Mouse (Mus musculus) thymus, postnatal 14 days (tissue): ENCODE data around the gene Fbln1.
A peak's percentile ranks its signal among the peaks of the same experiment; 100 is the strongest.

ENCODE experiments used
- DNase-seq: peaks from one replicate; pipeline ENCODE4 v3.0.0; 2021

Gene Fbln1

DNA sequence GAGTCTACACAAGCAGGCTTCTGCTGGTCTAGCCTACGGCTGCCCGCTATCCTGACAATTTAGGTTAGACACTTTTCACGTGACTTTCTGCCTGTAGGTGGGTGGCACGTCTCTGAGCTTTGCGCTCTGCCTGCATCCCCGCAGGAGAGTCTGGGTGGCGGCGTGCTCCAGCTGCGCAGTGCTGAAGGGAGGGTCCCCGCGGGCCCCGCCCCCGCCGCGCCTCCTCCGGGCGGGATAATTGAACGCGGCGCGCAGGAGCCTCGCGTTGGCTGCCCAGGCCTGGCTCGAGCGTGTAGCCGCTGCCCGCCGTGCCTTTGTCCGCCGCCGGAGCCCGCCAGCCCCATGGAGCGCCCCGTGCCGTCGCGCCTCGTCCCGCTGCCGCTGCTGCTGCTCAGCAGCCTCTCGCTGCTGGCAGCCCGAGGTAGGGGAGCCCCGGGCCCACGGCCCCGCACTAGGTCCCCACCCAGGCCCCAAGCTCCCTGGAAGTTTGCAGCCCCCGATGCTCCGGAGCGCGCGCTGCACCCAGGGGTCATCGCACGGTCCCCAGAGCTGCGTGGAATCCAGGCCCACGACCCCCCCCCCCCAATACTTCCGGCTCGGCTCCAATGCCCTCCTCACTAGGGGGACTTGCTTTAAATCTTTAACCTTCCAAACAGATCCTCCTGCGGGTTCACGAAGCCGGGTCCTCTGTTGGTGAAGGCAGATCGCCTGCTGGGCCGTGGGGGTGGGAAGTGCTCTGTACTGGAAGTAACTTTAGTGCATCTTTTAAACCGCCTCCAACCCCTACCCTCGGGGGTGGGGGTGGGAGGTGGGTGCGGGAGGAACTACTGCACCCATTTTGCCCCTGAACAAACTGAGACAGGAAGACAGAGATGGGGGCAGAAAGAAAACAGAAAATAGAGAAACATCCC, at the start of gene Fbln1:
Fbln1 (plus strand) TSS at position 158 of the 911 bp plus-strand sequence.
- DNase-seq, result peak; percentile 81

DNA sequence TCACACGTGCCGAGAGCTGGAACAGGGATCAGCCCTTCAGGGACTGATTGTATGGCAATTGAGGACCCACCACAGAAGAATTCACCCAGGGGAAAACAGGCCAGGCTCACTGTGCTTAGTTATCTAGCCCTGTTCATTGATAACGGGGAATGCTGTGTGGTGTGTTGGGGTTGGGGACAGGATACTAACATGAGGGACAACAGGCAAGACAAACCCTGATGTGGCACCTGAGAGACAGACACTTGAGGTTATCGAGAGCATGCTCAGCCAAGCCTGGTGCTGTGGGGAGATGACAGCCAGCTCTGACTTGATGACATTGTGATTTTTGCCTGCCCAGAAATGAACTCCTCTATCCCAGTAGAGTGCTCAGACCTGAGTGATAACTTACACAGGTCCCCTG, 49.6 kb upstream of the Fbln1 start:
- DNase-seq, result no peak

DNA sequence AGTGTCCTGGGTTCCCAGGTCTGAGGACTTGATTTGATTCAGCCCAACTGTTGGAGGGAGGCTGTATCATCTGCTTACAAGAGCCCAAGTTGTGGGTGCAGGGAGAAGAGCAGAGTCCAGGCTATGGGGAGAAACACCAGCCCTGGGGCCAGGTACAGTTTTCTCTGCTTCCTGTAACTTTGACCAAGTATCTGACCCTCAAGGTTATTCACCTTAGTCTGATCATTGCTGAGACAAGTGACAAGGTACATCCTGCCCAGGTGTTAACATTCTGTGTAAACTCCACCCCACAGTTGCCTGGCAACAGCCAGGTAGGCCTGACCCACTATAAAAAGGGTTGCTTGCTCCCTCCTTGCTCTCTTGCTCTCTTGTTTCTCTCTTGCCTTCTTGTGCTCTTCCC, 44.3 kb upstream of the Fbln1 start:
- no peak for DNase-seq

DNA sequence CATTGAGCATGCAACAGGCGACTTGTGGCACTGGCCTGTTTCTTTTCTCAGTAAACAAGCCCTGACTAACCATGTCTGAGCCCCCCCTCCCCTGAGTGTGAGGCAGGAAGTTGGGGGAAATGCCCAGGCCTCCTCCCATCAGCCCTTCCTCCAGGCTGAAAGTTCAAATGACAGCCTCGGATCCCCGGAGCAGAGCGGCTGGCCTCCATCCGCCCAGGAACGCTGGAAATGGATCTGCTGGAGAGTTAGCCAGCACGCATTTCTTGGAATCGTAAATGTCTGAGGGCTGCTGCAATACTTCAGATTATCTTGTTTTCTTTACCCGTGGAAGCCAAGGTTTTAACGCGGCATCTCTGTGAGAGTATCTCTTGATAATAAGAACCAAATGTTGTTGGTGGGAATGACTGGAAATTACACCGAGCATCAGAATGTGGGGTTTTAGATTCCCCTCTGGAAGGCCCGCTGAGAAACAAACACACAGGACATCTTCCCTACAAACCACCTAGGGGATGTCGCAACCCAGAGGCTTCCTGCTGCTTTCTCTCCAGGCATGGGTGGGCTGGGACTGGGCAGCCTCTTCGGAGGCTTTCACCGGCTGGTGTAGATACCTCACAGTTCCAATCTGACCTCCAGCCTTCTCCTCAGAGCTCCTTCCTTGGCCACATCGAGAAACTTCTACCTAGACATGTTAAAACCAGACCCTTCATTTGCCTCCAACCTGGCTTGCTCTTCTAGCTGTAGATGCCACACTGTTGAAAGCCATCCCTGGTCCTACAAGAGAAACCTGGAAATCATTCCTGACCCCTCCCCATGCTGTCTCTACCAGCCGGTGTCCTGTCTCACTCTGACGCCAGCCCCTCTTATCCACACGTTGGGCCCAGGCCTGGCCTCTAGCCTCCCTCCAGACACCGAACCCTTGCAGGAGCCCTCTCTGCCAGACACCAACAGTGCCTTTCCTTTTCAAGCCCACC, 42.8 kb upstream of the Fbln1 start:
- DNase-seq, result no peak

DNA sequence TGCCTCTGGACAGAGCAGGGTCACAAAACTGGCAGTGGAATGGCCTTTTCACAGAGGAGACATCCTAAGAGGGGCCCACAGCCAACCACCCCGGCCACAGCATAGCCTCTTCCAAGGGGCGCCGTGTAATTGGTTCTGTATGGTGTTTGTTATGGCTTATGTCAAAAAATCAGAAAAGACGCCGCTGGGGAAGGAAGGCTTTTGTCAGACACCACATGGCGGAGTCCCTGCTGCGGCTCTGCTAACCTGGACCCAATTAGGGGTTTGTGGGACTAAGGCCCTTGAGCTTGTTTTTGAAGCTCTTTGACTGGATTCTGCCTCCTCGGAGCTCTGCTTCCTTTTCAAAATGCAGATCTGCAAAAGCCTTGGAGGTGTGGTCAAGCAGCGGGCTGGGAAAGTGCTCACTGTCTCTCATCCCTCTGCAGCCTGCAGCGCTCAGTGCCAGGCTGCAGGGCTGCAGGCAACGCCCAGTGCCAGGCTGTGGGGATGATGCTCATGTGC, 39.3 kb upstream of the Fbln1 start:
- DNase-seq, result no peak

DNA sequence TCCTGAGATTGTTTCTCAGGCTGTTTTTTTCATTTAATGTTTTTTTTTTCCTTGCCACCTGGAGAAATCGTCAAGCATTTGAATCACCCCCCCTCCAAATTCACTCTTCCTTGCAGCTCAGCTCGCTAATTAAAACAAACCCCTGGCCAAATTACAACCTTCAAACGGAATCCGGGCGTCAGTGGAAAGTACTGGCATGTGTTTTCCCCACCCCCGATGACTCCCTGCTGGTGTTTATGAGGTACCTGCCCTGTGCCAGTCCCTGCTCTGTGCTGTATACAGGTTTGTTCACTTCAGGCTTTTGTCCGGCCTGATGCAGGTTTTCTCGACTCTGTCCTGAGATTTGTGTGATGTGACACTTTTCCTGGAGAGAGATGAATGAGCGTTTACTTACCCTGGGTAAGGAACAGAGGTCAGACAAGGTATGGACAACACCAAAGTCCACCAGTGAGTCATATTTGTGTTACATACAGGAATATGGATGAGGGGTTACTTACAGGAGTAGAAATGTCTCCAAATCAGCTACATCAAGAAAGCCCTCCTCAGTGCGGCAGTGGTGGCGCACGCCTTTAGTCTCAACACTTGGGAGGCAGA, 38.6 kb upstream of the Fbln1 start:
- no peak for DNase-seq

DNA sequence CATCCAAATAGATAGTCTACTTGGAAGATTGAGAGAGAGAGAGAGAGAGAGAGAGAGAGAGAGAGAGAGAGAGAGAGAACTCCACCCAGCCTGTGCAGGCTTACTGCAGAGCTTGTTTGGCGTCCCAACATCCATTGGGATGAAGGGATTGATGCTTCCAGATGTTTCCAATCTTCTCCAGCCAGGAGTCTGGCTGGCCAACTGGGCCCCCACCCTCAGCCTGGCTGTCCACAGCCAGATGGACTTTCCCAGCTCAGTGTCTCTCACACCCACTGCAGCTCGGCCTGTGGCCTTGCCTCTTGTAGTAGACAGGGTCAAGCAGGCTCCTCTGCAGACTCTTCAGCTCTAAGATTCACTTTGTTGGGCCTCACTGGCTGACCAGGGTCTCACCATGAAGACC, 33.7 kb upstream of the Fbln1 start:
- no peak for DNase-seq

DNA sequence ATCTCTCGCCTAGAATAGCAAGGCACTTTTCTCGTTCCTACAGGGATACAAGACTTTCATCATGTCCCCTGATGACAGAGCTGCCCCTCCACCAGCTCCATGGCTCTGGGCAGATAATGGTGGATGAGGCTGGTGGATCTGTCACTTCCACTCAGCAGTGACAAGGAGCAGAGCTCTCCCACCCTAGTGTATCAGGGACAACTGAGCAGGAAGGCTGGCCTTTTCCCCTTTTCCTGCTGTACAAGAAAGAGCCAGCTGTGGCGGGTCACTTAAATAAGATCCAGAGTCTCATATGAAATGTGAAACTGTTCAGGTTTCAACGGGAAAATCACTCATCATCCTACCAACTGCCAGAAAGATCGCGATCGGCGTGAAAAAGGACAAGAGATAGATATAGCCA, 32.3 kb upstream of the Fbln1 start:
- DNase-seq, result no peak

DNA sequence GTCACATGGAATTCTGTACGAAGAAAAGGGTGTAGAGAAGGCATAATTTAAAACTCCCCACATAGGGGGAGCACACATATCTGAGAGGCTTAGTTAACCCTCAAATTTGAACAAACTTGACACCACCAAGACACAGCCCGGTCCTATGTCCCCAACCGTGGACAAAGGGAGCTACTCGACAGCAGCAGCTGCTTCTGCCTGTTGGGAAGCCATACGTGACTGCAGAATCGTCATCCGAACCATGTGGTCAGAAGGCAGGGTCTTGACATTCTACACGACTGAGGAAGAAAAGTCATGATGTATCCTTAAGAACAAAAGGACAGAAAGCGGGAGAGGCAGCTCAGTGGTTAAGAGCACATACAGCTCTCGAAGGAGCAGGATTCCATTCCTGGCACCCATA, 31.7 kb upstream of the Fbln1 start:
- DNase-seq, result no peak

DNA sequence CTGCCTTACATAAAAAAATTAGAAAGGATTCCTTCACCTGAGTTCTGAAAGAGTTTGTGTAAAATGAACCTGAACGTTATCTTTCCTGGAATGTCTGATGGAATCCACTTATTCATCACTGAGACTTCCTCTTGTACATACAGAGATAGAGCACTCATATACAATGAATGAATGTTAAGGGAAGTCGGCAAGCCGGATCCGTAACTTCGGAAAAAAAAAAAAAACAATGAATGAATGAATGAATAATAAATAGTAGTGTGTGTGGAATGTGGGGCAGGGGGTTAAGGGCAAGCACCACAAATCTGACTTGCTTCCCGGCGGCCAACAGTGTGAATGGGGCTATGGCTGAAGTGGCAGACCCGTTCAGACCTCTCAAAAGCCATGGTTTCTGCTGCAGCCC, 28.2 kb upstream of the Fbln1 start:
- peak; percentile 39 for DNase-seq

DNA sequence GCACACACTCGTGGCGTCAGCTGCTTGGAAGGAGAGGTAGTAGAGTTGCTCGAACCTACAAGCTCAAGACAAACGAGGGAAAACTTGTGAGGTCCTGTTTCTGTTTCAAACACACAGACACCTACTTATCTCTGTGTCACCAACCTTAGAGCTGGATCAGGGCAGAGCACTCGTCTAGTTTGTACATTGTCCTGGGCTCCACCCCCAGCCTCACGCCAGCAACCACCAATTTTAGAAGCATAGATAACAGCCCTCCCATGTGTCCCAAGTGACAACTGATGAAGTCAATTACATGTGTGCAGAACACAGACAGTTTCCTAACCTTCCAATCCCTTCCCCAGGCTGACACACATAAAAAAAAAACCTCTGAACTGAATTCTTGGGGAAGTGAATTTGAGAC, 27.6 kb upstream of the Fbln1 start:
- DNase-seq, result no peak

DNA sequence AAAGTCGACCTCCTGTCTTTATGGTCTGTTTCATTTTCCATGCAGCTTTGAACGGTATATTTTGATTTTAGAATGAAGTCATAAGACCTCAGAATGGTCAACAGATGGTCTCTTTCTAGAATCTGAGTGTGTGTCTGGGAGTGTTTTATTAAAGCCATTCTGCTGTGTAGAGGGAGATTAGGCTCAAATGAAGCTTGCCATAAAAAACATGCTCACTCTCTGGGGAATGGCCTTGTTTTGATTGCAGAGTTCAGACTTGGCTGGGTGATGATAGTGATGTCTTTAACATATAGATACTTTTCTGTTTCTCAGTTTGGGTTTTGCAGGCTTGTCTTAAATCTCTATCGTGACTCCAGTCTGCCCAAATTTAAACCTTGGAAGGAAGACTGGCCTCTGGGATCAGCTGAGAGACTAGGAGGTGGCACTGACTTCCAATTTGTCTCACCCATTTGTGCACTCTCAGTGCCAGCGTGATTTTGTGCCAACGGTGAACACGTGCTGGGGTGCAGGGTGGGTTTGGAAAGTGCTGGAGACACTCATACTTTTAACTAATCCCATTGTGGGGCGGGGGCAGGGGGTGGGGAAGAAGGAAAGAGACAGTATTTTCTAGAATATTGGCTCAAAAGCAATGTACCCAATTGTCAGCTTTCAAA, 26.1 kb upstream of the Fbln1 start:
- no peak for DNase-seq

DNA sequence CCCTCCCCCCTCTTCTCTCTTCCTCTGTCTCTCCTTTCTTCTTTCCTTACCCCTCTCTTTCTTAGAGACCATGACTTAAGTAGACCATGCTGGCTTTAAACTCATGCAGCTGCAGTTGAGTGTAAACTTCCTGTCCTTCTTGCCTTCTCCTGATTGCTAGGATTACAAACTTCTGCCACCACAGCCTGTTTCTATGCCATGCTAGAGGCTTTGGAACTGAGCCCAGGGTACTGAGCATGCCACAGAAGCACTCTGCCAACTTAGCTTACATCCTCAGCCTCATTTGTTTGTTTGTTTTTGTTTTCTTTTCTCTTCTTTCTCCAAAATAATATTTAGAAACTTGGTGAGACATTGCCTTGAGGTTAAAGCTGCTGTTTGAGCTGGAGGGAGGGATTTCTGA, 25.4 kb upstream of the Fbln1 start:
- DNase-seq, result no peak

DNA sequence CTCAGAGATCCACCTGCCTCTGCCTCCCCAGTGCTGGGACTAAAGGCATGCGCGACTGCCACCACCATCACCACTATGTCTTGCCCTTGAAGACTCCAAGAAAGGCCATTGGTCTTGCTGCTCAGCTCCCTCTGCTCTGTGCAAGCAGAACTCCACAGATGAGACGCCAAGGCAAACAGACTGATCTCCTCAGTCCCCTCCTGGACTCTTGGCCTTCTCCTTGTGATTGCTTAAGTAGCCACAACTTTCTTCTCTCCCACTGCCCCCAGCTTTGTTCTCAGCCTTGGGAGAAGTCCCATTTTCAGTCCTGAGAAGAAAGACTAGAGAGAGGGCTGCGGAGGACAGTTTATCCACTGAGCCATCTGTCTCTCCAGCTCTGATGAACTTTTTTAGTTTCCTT, 23.7 kb upstream of the Fbln1 start:
- no peak for DNase-seq

DNA sequence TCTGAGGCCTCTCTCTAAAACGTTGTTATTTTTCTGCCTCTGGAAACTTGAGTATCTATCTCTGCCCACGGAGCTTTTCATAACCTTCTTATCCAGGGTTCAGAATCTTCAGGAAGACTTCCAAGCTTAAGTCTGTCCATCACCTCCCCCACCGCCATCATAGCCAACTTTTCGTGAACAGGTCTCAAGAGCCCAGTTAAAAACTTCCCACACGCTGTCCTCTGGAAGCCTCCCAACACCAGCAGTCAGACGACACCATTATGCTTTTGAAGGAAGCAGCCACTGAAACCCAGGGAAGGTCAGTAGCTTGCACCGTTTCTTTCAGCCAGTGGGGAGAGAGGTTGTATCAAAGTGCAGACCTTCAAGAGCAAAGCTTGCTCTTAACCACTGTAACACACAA, 18.8 kb upstream of the Fbln1 start:
- DNase-seq, result no peak

DNA sequence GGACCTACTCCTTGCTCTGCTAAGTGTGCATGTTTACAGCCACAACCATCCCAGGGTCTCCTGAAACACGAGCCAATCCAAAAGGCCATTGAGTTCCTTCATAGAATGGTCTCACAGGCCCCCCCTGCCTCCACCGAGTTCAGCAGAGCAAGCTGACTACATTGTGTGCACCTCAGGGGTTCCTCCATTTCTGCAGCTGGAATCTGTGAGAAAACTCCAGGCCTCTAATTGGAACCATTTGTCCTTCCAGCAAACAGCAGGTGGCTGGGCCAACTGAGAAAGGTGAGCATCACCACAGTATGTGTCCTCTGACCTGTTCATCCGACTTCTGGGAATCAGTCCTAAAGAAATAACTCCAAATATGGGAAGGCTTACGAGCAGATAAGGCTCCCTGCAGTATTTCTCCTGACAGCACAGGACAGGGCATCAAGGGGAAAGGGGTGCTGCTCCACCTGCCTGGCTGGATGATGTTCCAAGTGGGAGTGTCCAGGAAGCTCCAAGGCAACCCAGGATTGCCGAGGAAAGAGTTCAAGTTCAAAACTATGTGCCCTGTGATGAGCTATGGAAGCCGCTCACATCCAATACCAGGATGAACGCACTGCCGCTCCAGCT, 17.5 kb upstream of the Fbln1 start:
- DNase-seq, result no peak

DNA sequence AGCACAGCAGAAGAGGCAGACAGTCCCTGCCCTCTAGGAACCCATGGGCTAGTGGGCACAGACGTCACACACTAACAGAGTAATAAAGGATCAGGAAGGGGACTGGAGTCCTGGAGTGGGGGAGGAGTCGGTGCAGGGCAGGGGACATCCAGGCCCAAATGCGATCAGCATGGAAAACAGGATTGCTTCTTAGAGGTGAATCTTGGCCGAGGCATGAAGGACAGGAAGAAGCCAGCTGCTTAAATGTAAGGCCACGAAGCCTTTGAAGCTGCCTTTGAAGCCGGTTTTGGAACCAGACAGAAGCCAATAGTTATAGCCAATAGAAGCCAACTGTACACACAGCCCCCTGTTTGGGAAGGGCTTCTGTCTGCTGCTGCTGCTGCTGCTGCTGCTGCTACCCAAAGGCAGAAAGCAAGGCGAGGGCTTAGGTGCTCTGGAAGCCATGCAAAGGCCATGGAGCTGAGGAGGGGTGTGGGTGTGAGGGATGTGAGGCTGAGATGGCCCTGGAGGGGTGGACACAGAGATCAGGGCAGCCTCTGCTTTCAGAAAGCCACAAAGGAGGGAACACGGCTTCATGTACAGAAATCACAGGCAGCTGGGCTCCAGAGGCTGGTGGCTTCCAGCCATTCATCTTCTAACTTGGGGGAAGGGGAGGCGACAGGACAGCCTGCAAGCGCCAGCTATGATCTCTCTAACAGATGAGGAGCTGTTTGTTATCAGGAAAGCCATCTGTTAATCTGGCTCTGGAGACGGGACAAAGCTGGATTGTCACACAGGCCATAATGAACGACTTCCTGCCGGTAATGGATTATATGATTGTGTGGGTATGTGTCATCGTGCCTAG, 5.1 kb upstream of the Fbln1 start:
- DNase-seq, result no peak

DNA sequence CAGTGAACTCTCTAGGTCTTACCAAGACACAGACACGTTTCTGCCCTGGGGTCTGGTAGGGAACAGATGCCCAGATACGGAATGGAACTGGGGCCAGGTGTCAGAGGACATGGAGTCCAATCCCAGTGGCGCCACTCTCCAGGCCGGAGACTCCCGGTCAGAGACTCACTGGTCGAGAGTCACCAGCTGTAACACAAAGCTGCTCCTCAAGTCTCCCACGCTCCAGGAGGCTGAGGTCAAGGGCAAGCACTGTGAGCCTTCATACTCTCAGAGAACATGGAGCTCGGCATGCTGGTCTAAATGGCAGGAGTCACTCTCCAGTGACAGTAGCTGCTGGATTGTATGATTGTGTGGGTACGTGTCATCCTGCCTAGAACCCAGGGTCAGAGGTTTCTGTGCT, 3.5 kb upstream of the Fbln1 start:
- DNase-seq, result no peak

DNA sequence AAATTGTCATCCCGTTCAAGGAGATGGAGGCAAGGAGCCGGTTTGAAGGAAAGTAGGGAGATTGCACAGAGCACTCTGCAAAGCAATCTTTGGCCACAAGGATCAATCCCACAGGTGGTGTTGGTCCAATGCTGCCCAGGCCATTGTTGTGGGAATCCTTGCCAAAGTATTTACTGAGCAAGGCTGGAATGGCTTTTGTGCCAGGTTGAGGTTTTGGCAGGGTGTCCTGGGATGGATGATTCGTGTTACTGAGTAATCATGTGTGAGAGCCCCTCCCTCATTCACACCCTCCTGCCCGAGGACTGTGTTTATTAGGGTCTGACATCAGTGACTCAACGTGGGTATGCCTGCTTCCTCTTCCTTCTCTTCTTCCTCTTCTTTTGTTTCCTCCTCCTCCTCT, 3.0 kb upstream of the Fbln1 start:
- no peak for DNase-seq

DNA sequence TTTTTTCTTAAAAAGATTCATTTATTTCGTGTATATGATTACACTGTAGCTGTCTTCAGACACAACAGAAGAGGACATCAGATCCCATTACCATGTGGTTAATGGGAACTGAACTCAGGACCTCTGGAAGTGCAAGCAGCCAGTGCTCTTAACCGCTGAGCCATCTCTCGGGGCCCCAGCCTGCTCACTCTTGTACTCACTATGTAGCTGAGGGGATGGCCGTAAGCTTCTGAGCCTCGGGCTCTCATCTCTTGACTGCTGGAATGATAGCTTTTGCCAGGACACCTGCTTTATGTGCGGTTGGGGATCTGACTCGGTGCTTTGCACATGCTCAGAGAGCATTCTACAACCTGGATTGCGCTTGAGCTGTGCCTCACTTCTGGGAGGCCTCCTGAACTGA, 1.4 kb upstream of the Fbln1 start:
- no peak for DNase-seq

DNA sequence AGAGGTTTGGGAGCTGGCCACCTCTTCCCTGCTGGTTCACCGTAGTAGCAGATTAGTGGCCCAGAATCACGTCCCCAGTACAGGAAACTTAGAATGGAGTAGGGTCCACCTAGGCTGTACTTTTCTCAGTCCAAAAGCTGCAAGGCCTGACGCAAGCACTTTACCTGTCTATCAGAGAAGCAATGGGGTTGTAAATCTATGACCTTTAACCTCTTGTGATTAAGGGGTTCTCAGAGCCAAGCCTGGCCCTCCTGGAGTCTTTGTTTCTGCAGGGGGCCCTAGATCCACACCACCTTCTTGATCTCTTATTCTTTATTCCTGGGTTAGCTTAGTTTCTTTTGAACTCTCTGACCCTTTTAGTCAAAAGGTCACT, 940 bp downstream of the Fbln1 start:
- no peak for DNase-seq
